Mouse (Mus musculus): ENCODE measurements at regions not wholly inside any gene's neighbourhood (a gene's known extent, or its start where the extent isn't known, plus 50 kb on each side); places are given as distances from the start of the nearest gene placed in this dataset.

DNA sequence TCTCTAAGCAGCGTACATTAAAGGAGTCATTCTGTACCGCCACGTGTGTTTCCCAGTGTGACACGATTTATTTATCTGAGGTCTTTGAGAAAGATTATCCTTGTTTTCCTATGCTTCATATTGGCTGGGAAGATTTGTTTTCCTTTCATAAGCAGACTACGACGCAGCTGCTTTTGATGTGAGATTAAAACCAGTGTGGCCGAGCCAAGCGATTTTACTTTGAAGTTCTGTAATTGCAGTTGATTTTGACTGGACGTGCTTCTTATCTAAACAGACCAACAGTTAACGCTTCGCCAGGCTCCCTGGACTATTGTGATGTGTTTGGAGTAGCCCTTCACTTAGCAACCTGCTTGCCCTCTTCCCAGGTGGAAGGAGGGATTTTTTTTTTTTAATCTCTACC is 120.6 kb downstream of the Dact1 start:
- DNase-seq, result peak; percentile 41

GRCm38 (mm10) chr12:71431116-71431515 is 121.4 kb downstream of the Dact1 start:
- peak; percentile 94 for DNase-seq

DNA sequence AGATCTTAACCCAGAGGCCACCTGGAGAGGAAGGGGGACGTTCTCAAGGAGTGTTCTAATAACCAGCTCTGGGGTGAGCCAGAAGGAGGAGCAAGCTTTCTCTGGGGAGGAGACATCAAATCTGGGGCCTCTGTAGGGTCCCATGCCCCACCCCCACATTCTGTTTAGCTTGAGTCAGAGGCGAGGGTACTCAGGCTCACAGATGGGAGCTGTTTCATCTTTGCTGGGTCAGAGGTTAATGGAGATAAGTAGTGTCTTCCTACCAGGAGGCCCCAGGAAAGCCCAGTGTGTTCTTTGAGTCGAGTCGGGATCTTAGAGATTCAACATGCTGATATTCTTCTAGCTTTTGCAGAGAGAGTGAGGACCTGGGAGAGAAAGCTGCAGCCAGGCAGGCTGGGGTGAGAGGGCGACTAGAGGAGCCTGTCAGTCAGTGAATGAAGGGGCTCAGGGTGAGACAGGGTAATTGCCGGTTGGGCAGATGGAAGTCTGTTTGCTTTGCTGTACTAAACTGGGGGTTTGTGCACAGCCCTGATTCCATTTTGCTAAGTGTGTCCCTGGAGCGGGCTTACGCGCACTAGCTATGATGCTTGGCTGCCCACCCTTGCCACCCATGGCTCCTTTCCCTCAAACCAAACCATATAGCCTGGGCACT is 124.0 kb downstream of the Dact1 start:
- no peak for DNase-seq

DNA sequence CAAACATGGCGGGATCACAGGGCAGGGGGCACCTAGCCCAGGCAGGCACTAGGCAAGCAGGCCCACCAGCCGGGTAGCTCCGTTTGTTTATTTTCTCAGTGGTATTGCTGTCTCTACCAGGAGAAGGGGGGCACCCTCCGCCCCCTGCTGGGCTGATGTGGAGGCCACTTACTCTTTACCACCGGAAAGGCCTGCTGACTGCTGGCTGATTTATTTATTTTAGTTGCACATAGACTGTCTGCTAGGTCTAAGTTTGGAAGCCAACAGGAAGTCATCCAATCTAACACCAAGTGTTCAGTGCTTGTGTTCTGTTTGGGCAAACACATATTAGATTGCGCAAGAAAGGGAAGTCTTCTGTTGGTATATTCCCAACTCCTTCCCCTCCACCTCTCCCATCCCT is 128.6 kb downstream of the Dact1 start:
- DNase-seq, result no peak

- no peak for DNase-seq
Measured at GRCm38 (mm10) chr12:71440863-71441262, 131.2 kb downstream of the Dact1 start.

DNA sequence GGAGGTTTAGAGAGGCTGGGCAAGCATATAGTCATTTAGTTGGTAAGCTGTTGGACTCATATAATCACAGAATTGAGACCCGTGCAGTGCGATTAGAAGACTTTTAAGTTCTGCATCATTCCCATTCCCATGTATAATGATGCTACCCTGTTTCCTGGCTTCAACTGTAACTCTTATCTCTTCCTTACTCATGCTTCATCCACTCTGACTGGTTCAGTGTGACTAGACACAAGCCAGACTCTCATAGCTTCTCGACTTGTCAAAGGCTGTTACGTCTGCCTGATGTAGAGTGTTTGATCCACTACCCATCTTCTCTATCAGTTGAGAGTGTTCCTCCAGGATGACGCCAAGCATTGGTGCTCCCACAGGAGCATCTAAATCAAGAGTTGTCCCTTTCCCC is 131.6 kb downstream of the Dact1 start:
- DNase-seq, result no peak

DNA sequence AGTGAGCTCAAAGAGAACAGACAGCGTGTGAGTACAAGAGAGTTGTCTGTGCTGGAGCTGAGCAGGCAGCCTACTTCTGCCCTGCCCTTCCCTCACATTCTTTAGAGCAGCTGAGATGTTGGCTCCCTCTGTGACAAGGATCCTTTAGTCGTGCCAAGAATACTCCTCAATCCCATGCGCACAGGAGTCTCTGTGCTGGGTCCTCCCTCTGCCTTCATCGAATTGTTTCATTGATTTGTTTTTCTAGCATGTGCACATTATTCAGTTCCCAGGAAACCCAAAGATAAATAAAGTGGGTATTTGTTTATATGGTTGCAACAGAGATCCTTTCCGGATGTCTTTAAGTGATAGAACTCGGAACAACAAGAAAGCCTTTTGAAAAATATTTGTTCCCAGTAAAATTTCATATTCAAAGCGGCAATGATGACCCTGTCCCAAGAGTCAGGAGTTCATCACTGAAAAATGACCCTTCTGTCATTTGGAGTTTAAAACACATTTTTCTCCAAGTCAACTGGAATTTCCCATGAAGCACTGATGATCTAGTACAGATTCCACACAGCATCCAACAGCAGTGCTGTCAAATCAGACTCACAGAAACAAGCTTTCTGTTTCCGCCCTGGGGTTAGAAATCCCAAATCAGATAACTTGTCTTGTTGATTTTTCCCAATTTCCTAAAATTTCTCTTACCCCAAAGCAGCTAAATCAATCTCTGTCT is 136.7 kb downstream of the Dact1 start:
- DNase-seq, result no peak

DNA sequence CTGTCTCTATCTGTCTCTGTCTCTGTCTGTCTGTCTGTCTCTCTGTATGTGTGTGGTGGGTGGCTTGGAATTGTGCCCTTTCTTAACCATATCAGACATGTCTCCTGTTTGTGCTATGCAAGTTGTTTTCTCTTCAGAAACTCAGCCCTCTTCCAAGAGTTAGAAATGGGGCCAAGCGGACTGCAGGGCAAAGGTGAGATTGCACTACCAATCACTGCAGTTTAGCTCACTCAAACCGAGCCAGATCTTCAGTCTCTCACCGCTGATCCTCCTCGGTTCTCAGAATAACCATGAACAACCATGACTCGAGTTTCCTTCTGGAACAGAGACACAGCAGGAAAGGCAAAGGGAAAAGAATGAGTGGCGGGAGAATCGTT is 137.2 kb downstream of the Dact1 start:
- DNase-seq, result no peak

DNA sequence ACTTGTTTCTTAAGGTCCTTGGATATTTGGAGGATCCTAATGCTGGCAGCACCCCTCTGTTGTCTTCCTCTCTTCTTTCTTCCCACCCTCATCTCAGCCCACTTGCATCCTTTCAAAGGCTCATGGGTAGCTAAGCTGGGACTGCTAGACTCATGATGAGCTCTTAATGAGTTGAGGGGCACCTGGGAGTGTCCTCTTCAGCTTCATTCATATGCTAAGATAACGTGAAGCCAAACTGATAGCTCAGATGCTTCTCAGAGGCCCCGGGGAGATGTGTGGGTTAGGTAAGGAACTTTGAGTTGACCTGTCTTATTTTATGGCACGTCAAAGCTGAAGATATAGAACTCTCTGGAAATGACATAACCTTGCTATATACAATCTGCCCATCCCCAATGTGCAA is 139.3 kb downstream of the Dact1 start:
- DNase-seq, result no peak

GRCm38 (mm10) chr12:71450128-71450527 is 140.4 kb downstream of the Dact1 start:
- no peak for DNase-seq

DNA sequence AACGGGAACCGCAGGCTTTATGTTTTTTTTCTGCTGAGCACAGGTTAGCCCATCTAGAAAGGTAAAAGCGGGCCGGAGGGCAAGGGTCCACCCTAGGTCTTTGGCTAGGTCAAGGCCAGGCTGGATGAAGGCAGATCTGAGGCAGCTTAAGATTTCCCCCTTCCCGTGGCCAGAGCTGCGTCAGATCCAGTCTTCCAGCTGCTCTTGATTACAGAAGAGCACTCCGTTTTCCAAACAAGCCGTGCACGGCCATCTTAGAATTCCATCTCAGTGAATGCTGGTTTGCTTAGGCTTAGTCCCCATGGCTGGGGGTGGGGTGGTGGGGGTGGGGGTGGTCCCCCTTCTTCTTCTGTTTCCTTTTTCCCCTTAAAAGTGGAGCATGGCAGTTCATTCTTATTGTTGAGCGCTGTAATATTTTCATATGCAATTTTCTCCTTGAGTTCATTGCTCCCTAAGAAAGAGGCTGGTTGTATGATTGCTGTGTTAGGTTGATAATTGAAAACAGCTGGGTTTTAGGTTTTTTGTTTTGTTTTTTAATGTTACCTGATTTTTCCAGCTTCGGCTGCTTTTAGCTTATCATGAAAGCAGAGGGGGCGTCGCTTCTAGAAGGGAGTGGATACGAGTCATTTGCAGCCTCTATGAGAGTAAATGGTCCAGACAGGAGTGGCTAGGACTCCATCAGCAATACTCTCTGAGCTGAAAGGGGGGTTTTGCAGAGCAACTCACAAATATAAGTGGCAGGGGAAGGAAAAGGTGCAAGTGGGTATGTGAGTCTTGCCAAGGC is 141.2 kb downstream of the Dact1 start:
- no peak for DNase-seq

DNA sequence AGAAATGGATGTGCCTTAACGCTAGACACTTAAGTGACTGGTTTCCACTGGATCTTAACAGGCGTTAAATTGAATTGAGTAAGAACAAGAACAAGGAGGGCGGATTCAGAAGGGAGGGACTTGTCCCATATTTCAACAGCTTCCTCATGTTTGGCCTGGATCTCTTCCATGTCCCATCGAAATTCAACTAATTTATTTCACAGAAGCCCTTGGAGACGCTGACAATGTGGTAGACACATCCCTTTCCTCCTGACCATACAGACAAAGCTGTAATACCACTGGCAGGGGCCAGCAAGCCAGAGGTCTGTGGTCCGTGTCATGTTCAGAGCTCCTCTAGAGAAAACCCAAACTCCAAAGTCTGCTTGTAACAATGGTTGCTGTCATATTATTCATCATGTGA is 147.2 kb downstream of the Dact1 start:
- DNase-seq, result no peak

DNA sequence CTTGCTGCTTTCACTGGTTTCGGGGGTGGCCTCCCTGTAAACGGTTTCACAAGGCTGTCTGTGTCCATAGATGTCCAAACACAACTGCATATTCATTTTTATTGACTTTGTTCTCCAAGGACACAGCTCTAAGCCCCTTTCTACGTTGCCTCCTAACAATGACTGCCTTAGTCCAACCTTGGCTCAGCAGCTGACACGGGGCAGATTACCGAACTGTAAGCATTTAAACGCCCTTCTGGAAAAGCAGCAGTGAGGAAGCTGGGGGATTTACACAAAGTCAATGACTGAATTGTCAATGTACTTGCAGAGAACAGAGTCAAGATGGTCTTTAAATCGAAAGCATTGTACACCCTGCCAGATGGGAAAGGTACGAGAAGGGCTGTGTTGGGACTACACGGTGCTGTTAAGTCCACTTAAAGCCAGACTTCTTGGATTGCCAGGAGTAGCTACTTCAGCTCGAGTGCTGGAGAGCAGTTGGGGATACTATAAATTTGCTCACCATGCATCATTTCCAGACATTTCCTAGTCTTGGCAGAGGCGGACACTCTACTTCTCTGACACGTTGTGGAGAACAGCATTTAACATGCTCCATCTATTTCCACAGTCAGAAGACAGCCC is 149.0 kb downstream of the Dact1 start:
- DNase-seq, result no peak

DNA sequence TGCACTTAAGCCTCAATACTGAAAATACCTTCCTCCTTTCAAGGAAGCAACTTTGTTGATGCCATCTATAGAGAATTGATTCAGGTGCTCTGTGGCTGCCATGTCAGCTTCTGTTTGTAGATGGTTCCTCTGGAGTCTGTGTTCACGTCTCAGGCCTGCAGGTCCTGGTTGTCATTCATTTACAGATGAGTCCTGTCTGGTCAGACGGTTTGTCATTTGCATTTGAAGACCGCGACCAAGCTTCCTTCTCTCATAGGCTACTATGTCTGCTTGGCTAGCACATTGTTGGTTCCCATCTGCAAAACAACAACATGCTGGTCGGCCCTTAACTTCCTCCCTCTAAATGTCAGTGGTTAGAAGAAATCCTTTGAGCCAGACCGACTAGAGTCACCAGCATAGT is 151.0 kb downstream of the Dact1 start:
- DNase-seq, result no peak

- no peak for DNase-seq
Measured at GRCm38 (mm10) chr12:71467820-71468219, 158.1 kb downstream of the Dact1 start.

GRCm38 (mm10) chr12:71468324-71468723 is 158.6 kb downstream of the Dact1 start:
- no peak for DNase-seq

DNA sequence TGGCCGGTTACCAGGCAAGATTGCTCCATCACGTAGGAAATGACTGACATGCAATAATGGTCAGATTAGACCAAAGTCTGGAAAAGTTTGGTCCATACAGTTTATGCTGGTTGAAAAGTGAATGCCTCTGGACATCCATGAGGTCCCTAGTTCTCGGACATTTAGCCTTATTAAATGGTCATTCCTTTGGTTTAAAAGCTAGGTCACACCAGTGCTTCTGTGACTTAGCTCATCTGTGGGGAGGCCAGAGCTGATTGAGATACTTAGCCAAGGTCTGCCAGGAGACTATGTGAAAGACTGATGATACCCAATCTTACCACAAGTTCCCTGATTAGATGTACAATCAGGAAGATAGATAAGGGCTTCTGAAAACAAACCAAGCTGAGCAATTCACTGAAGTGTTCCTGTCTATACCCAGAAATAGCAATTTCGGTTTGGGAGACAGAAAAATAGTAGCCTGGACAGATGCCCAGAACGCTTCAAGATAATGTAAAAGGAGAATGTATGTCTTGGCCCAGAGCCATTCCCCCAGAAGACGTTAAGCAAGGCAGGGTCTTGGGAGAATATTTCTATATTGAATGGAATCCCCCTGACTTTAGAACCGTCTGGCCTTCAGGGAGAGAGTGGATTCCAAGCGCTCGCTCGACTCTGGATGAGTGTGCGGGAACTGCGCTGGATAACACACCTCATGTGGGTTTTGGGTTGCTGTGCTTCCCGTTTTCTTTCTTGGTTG is 161.5 kb downstream of the Dact1 start:
- DNase-seq, result no peak

DNA sequence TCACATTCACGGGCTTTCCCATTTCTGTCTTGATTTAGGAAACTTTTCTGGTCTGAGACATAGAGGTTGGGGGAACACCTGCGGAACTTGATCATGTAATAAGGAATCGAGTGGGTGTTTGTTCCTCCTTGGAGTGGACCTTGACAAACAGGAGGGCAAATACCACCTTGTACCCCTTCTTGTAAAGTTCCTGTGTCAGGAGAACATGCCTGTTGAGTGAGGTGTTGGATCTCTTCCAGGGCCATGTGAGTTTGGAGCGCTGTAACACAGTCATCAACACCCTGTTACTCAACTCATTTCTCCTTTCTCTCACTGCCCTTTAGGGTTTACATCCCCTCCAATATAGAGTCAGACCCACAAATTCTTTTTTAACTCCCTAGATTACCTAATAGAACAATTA is 162.0 kb downstream of the Dact1 start:
- no peak for DNase-seq

DNA sequence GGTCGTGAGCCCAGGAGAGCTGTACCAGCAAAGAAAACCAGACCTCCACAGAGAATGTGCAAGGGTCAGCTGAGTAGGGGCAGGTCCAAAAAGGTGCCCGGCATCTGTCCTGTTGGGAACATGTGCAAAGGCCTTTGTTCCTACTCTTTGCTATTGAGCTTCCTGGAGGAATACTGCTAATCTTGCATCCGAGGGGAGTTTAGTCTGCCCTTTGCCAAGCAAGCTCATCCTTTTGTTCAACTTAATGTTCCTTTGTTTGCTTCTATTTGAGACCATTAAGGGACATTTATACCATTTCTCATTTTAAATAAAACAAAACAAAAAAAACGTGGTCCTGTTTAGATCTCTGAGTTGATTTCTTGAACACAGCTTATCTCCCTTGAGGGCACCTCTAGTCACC is 166.6 kb downstream of the Dact1 start:
- DNase-seq, result no peak

GRCm38 (mm10) chr12:71477691-71478090 is 168.0 kb downstream of the Dact1 start:
- no peak for DNase-seq

DNA sequence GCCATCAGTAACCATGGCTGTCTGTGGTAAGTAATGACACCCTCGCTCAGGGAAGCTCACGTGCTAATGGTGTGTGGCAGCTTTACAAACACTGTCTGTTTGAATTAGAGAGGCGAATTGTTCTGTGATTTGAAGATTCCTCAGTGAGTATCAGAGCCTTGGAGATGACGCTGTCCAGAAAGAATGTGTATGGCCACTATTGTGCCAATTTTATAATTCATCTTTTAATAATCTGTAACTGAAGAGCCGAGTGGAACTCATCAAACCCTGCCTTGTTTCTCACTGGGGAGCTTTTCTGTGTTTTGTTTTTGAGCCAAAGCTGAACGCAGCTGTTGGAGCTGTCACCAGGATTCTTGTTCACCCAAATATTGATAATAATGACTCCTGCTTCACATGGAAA is 171.7 kb downstream of the Dact1 start:
- no peak for DNase-seq

GRCm38 (mm10) chr12:71481899-71482593 is 172.4 kb downstream of the Dact1 start:
- DNase-seq, result no peak
